Mouse (Mus musculus) G1E-ER4 (cell line): ENCODE data around the gene Nbas. TPM values are rescaled to one million over a fixed set of nuclear protein-coding genes. Genes with fewer than 3 reads are reported as not detected.

ENCODE experiments used
- GATA1 ChIP-seq: IDR thresholded peaks from one replicate; pipeline ENCODE4 v1.8.0; 2012; ENCODE audit warnings: low read length, inconsistent platforms
- polyA plus RNA-seq: library from polyadenylated mRNA; stranded (reverse); fragments of >175 nt; gene quantifications from 2 replicates; pipeline ENCODE4 v1.2.3, GENCODE M21; 2012

Gene Nbas
- polyA plus RNA-seq, 1 experiment: 3.2 TPM

- no peak for TF ChIP-seq GATA1
Measured at GRCm38 (mm10) chr12:13575605-13576600, 307.0 kb downstream of the Nbas start.

- TF ChIP-seq GATA1: no peak
Measured at GRCm38 (mm10) chr12:13576761-13577160, 307.8 kb downstream of the Nbas start.

GRCm38 (mm10) chr12:13580796-13581195, 311.9 kb downstream of the Nbas start:
- no peak for TF ChIP-seq GATA1

GRCm38 (mm10) chr12:13583386-13583785, 314.5 kb downstream of the Nbas start:
- no peak for TF ChIP-seq GATA1

GRCm38 (mm10) chr12:13585527-13586156, 316.7 kb downstream of the Nbas start:
- no peak for TF ChIP-seq GATA1

GRCm38 (mm10) chr12:13587675-13588074, 318.7 kb downstream of the Nbas start:
- no peak for TF ChIP-seq GATA1

GRCm38 (mm10) chr12:13589021-13589420, 320.1 kb downstream of the Nbas start:
- no peak for TF ChIP-seq GATA1

GRCm38 (mm10) chr12:13594746-13595469, 326.0 kb downstream of the Nbas start:
- TF ChIP-seq GATA1: no peak

GRCm38 (mm10) chr12:13597026-13597425, 328.1 kb downstream of the Nbas start:
- no peak for TF ChIP-seq GATA1

- no peak for TF ChIP-seq GATA1
Measured at GRCm38 (mm10) chr12:13598545-13598944, 329.6 kb downstream of the Nbas start.

- TF ChIP-seq GATA1: no peak
Measured at GRCm38 (mm10) chr12:13602414-13602813, 333.5 kb downstream of the Nbas start.

GRCm38 (mm10) chr12:13607021-13607420, 338.1 kb downstream of the Nbas start:
- no peak for TF ChIP-seq GATA1

GRCm38 (mm10) chr12:13609027-13609426, 340.1 kb downstream of the Nbas start:
- TF ChIP-seq GATA1: no peak

GRCm38 (mm10) chr12:13613041-13613440, 344.1 kb downstream of the Nbas start:
- no peak for TF ChIP-seq GATA1

GRCm38 (mm10) chr12:13615661-13616060, 346.7 kb downstream of the Nbas start:
- no peak for TF ChIP-seq GATA1

GRCm38 (mm10) chr12:13622150-13622822, 353.4 kb downstream of the Nbas start:
- no peak for TF ChIP-seq GATA1
